Mouse (Mus musculus) inflammation-experienced regulatory T-cells, adult 6 months (primary cell): Measurements from ENCODE around the gene Aqp11. TPM values are rescaled to one million over a fixed set of nuclear protein-coding genes. Genes with fewer than 3 reads are reported as not detected.
A peak's percentile ranks its signal among the peaks of the same experiment; 100 is the strongest.

Experiments used
- ATAC-seq: one replicate; pipeline ENCODE4 v1.8.0; 2017
- polyA plus RNA-seq, 3 experiments: library from polyadenylated mRNA; unstranded; fragments of 100-300 nt; shearing (Covaris generic); gene quantifications; one replicate each; pipeline ENCODE4 v1.2.1; 2017

The Aqp11 gene
- polyA plus RNA-seq = 1 to 10 TPM in 2 of 3 experiments, under 1 TPM in 1; 0.48 to 1.3 (median 1.1) TPM

- peak; percentile 54 for ATAC-seq
These were observed at the start of gene Aqp11 for GRCm38 (mm10) chr7:97737638-97738456. TSS of gene Aqp11 (minus strand) at chr7:97738289.

GRCm38 (mm10) chr7:97783523-97783922 is 45.4 kb upstream of the Aqp11 start:
- ATAC-seq = no peak

DNA sequence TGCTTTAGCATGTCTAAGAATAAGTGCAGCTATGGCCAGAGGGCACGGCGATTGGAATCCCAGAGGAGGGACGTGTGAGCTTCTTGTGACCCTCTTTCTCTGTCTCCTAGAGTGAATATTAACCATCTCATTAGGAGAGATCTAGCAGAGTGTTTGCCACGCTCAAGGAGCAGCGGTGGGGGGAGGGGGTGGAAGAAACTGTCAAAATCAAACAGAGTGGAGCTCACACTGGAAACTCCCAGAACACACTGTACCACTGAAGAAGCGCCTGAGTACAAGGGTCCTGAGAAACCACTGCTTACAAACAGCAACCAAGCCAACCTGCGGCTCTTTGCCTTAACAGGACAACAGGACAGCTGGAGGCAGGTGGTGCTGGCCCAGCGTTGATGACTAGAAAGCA is 43.4 kb upstream of the Aqp11 start:
- ATAC-seq = no peak

GRCm38 (mm10) chr7:97780815-97781214 is 42.7 kb upstream of the Aqp11 start:
- no peak for ATAC-seq

DNA sequence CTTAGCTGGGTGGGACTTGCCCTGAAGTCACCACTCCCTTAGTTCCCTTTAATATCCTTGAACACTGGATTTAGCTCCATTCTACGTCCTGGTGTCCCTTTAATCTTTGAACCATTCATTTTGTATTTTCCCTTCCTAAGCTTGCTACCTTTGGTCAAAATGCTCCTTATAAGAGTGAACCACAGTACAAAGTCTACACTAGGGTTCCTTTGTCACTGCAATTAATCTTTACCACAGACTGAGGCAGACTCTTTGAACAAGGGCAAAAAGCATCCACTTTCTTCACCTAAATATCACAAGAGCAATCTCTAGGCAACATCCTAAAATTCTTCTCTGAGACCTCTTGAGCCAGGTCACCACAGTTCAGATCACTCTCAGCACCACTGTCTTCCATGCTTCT is 42.1 kb upstream of the Aqp11 start:
- ATAC-seq = no peak

- no peak for ATAC-seq
These were observed 39.1 kb upstream of the Aqp11 start for GRCm38 (mm10) chr7:97777191-97777590.

DNA sequence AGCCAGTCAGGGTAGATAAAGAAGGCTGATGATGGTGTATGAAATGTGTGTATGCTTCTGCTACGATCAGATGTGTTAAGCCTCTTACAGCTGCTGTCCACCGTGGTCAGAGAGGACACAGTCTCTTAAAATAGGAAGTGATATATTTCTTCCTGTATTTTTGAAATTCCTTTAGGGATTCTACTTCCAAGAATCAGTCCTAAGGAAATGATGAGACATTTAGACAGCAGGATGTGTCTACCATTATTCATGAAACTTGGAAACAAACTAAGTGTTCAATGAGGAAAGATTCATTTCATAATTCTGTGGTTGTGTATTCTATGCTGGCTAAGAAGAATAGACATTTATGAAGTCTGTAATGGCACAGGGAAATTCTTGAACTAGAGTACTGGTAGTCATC is 37.8 kb upstream of the Aqp11 start:
- no peak for ATAC-seq

DNA sequence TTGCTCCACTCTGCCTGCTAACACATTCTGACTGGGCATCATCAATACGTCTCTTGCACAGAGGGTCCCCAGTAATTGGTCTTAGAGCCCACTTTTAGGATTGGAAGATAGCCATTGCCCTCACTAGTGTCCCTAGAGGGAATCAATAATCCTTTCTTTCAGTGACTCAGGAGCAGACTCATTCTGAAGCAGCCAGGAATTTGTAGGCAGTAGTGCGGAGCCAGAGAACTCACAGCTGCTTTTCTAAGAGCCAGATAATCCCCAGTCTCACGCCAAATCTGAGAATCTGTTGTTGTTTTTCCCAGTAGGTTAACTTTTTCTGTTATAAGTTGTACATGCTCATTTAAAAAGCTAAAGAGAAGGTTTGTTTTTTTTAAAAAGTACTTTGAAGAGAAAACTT is 37.3 kb upstream of the Aqp11 start:
- no peak for ATAC-seq

DNA sequence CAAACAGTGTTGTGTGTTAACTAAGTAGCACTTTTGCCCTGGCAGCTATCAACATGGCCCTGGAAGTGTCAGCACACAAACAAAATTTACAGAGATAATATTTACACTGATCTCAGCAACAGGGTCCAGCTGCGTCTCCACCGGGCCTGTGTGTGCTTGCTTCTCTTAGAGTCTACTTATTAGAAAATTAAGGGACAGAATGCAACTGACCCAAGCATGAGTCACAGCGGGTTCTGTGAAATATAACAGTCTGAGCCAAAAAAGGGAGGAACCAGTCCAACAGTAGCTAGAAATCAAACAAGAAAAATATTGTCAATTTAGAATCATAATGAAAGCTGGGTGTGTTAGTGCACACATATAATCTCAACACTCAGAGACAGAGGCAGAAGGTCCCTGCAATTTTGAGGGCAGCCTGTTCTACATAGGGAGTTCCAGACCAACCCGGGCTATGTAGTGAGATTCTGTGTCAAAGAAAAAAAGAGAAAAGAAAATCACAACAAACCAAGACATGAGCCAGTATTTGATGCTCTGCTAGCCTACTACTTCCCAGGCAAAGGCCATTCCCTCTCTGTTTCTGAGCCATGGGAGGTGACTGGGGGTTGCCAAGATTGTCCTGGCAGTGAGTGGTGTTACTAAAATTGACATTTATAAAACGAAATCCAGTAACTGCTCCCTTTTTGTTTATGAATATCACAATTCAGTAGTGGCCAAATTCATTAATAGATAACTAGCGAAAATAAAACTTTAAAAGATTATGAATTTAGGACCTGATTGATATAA is 32.9 kb upstream of the Aqp11 start:
- ATAC-seq = no peak

DNA sequence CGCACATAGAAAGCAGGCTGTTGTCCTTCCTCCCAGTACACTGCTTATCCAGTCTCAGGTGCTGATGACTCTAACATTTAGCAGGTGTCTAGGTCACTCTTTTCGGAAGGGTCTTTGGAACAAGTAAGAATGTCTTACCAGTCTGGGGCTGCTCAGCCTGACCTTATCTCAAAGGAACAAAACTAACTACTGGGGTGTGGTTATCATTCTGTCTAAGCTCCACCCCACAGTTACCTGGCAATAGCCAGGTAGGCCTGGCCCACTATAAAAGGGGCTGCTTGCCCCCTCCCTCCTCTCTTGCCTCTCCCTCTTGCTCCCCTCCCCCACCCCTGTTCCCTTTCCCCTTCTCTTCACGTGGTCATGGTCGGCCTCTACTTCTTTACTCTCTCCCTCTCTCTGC is 30.9 kb upstream of the Aqp11 start:
- ATAC-seq = no peak

DNA sequence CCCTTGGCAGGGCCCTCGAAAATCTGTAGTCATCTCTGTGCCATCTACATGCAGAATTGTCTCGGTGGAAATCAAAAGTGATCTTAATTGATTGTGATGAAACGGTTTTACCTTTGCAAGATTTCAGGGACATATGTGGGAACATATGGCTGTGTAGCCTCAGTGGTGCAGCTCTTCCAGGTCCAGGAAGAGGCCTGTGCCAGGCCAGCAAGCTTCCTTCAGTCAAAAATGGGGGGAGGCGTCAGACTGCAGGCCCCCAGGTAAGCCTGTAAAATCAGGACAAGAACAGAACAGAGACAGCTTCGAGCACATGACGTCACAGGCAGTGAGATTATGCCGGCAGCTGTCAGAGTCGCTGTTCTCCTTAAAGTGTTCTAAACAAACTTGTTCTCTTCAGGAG is 29.8 kb upstream of the Aqp11 start:
- no peak for ATAC-seq

DNA sequence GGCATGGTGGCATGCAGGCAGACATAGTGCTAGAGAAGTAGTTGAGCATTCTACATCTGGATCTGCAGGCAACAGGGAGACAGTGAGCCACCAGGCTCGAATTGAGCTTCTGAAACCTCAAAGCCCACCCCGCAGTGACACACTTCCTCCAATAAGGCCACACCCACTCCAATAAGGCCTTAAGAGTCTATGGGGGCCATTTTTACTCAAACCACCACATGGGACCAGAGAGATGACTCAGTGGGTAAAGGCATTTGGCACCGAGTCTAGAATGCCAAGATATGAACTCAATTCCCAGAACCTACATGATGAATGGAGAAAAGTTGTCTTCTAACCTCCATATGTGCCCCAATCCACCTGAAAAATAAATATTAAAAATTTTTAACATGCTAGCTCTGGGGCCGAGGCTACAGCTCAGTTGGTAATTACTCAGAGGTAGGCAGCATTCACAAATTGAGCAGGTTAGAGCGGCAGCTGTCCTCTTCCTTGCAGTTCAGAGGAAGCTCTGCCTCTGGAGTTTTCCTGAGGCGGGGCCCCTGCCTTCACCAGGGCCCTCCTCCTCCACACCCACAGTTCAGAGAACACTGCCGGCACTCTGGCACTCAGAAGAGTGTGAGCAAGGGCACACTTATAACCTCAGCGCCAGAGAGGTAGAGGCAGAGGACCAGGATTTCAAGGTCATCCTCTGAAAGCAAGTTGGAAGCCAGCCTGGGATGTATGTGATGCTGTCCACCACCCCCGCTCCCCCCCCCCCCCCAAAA is 28.5 kb upstream of the Aqp11 start:
- ATAC-seq = no peak

GRCm38 (mm10) chr7:97765963-97766347 is 27.9 kb upstream of the Aqp11 start:
- ATAC-seq = no peak

GRCm38 (mm10) chr7:97765181-97765962 is 27.3 kb upstream of the Aqp11 start:
- ATAC-seq = no peak

DNA sequence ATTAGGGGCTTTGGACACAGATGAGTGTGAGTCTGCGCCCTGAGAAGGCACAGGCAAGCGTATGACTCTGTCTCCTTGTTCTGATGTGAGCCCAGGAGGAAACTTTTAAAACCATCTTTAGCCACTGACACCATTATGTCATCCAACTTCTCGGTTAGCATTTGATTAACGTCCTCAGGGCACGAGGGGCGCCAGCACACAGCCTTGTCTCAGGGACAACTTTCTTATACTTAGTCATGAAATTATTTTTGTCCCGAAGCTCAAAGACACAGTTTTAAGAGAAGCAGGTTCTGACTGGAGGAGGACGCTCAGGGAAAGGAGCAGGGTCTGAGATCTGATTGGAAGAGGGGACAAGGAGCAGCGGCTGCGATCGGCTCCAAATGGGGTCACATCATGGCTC is 26.5 kb upstream of the Aqp11 start:
- no peak for ATAC-seq

- ATAC-seq = no peak
These were observed 19.1 kb upstream of the Aqp11 start for GRCm38 (mm10) chr7:97756967-97757881.

DNA sequence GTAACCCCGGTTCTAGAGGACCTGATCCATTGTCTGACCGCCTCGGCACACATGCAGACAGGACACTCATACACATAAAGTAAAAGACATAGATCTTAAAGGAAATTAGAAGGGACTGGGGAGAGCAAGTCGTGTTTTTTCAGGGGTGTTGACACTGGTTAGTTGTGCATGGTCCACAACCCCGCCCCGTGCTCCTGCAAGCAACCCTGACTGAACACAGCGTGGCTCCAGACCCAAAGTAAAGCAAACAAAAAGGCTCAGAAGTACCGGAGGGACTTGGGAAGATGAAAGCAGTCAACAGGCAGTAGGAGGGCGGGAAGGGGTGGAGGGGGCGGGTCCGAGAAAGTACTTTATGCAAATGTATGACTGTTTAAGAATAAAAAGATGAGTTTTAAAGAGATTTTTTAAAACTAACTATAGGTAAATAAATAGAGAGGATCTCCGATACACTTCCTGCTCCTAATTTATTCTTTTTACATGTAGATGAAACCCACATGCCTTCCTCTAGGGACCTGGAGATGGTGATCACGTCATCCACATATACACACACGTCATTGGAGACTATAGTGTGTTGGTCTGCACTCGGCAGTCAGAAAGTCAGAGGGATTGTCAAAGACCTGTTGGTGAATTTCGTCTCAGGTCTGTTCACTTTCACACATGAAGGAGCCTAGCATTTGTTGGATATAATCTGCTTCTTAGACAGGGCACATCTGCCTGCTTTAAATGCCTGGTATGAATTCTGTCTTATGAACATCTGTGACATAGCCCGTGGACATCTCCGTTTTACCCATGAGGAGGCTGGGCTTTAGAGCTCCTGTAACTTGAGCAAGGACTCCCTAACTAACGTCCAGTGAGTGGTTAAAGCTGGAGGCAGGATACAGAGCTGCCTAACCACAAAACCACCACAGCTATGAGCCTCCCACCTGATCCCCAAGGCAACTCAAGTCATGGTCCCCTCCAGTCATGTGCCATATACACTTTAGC is 11.4 kb upstream of the Aqp11 start:
- peak; percentile 63 for ATAC-seq

DNA sequence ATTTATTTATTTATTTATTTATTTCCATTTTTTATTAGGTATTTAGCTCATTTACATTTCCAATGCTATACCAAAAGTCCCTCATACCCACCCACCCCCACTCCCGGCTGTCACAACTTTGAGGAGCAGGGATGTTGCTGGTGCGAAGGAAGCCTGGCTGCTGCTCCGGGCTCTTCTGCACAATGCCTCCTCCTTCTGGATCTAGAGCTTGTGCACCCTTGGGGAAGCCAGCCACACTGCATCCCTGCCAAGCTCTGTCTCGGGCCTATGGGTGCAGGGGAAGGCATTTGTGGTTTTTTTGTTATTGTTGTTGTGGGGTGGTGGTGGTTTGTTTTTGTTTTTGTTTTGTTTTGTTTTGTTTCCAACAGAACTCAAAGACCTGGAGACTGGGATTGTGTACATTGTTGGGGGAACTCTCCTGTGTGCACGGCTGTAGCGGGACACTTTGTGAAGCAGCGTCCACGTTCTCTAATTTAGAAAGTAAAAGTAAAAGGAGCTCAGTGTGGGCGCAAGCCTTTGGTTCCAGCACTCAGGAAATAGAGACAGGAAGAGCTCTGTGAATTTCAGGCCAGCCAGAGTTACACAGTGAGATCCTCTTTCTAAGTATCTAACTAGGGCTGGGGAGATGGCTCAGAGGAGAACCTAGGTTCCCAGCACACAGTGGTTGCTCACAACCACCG is 10.6 kb upstream of the Aqp11 start:
- ATAC-seq = peak; percentile 66

DNA sequence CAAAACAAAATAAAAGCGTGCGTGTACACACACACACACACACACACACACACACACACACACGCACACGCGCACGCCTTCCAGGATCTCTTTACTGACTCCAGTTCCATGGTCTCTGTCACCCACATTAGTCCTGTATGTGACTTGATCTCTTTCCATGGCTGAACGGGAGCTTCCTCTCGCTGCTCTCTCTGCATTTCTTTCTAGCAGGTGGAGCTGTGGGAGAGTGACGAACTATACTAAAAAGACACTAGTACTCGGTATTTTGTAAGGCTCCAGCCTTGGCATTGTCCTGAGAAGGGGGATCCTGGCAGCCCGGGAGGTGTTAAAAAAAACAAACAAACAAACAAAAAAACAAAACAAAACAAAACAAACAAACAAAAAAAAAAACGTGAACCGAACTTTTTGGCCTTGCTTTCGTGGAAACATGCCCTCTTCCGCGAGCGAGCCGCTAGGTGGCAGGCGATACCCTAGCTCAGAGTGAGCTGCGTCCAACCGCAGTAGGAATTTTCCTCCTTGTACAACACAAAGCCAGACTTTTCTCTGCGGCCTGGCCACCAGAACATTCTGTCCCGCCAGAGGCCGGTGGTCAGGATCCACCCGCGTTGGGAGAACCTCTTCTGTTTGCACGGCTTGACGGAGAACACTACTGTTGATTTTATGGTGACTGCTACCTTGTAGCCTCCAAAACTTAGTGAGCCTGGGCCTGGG is 9.9 kb upstream of the Aqp11 start:
- ATAC-seq = peak; percentile 60
